Mouse (Mus musculus): ENCODE results near the gene Pnmal2. TPM values are rescaled to one million over a fixed set of nuclear protein-coding genes. Genes with fewer than 3 reads are reported as not detected.

Pnmal2 gene
- polyA plus RNA-seq, 1 experiment: 135 TPM

DNA sequence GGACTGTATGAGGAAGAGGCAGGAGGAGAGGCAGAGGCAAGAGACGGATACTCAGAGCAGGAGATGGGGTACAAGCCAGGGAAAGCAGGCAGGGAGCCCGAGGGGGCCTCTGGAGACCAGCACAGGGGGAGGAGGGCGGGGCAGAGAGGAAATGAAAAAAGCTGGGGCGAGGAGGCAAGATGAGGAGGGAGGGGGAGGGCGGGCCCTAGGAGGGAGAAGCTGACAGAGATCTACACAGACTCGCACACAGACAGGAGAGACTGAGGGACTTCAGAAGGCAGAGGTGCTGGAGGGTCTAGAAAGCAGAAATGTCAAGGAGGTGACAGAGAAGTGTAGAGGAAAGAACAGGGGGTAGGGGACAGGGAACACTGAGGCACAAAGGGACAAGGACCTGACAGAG lies 38.2 kb upstream of the Pnmal2 start, which contains the start of gene Ptgir:
Gene Ptgir (plus strand): TSS at position 210 of the 400 bp plus-strand sequence.
- no peaks in the 10 kb centered on the region for H3K27me3 ChIP-seq (ENCODE audit: control insufficient read depth, insufficient read depth, low read length)
- 0 out of 2 replicates have a peak, but pooled peaks cover 2% of the 10 kb centered on the region for H3K4me1 ChIP-seq (ENCODE audit: control insufficient read depth, insufficient read depth, low read length)
- H3K27ac ChIP-seq (ENCODE audit: insufficient read depth, low read length): no peak within 1 kb of the TSS
- DNase-seq: no peak
- no peak for TF ChIP-seq POLR2A (IDR thresholded peaks at IDR 0.05; ENCODE audit: borderline replicate concordance, insufficient read depth, low read length)
- no peak for TF ChIP-seq CTCF (IDR thresholded peaks at IDR 0.05; ENCODE audit: borderline replicate concordance, insufficient read depth, low read depth, low read length)
- 38% methylated on average over 6 of the region's 6 CpGs for WGBS
- no peak within 1 kb of the TSS for H3K4me3 ChIP-seq (replicated peaks; ENCODE audit: insufficient read depth, low read depth, low read length)

DNA sequence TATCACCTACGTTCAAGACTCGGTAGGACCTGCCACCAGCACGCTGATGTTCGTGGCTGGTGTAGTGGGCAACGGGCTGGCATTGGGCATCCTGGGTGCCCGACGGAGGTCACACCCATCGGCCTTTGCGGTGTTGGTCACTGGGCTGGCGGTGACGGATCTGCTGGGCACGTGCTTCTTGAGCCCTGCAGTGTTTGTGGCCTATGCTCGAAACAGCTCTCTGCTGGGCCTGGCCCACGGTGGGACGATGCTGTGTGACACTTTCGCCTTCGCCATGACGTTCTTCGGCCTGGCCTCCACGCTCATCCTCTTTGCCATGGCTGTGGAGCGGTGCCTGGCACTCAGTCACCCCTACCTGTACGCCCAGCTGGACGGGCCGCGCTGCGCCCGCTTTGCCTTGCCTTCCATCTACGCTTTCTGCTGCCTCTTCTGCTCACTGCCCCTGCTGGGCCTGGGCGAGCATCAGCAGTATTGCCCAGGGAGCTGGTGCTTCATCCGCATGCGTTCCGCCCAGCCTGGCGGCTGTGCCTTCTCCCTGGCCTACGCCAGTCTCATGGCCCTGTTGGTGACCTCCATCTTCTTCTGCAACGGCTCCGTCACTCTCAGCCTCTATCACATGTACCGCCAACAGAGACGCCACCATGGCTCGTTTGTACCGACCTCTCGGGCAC lies 37.5 kb upstream of the Pnmal2 start:
- no peak for DNase-seq
- Histone ChIP-seq H3K4me1 (ENCODE audit: control insufficient read depth, insufficient read depth, low read length) (0 out of 2 replicates have a peak, but pooled peaks cover 2% of the 10 kb centered on the region), H3K27ac (ENCODE audit: insufficient read depth, low read length) (no peak overlapping the region), H3K27me3 (ENCODE audit: control insufficient read depth, insufficient read depth, low read length) (no peaks in the 10 kb centered on the region), H3K4me3 (replicated peaks; ENCODE audit: insufficient read depth, low read depth, low read length) (no peak overlapping the region)
- TF ChIP-seq CTCF (IDR thresholded peaks at IDR 0.05; ENCODE audit: borderline replicate concordance, insufficient read depth, low read depth, low read length): no peak
- TF ChIP-seq POLR2A (IDR thresholded peaks at IDR 0.05; ENCODE audit: borderline replicate concordance, insufficient read depth, low read length): no peak
- 90% methylated on average over 41 of the region's 41 CpGs for WGBS

DNA sequence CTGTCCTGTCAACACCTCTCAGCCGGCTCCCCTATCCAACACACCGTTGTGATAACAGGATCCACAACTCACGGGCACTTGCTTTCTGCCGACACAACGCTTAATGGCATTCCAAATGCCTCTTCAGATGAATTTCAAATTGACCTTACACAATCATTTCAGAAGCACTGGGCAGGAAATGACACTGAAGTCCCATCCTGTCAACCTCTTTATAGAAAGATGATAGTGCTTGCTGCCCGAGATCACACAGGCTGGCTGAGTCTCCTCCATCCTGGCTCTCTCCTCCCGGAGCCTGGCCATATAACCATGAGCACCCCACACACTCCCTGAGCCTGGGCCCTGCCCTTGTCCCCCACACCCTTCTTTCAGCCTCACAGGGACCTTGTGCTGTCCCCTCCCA lies 36.6 kb upstream of the Pnmal2 start:
- WGBS: 85% methylated on average over 7 of the region's 7 CpGs
- H3K27me3 ChIP-seq (ENCODE audit: control insufficient read depth, insufficient read depth, low read length): no peaks in the 10 kb centered on the region
- H3K4me3 ChIP-seq (replicated peaks; ENCODE audit: insufficient read depth, low read depth, low read length): no peak overlapping the region
- 0 out of 2 replicates have a peak, but pooled peaks cover 2% of the 10 kb centered on the region for H3K4me1 ChIP-seq (ENCODE audit: control insufficient read depth, insufficient read depth, low read length)
- H3K27ac ChIP-seq (ENCODE audit: insufficient read depth, low read length): no peak overlapping the region
- DNase-seq: no peak
- TF ChIP-seq CTCF (IDR thresholded peaks at IDR 0.05; ENCODE audit: borderline replicate concordance, insufficient read depth, low read depth, low read length) (no peak), POLR2A (IDR thresholded peaks at IDR 0.05; ENCODE audit: borderline replicate concordance, insufficient read depth, low read length) (no peak)

DNA sequence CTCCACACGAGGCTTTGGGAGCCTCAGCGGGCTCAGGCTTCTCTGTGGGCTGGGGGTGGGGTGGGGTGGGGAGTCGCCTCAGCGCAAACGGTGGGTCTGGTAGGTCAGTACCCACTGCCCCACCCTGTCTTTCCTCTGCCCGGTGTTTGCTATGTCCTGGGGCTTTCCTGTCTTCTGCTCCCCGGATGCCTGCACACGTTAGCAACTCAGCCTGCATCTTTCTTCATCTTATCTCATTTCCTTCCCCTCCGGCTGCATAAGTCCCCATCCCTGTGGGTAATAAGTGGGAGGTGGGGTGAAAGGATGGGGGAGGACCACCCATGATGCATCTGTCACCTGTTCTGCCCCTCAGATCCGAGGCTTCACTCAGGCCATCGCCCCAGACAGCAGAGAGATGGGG lies 36.1 kb upstream of the Pnmal2 start:
- no peak overlapping the region for H3K4me3 ChIP-seq (replicated peaks; ENCODE audit: insufficient read depth, low read depth, low read length)
- H3K27ac ChIP-seq (ENCODE audit: insufficient read depth, low read length): no peak overlapping the region
- 64% methylated on average over 11 of the region's 11 CpGs for WGBS
- H3K4me1 ChIP-seq (ENCODE audit: control insufficient read depth, insufficient read depth, low read length): 0 out of 2 replicates have a peak, but pooled peaks cover 2% of the 10 kb centered on the region
- no peak for DNase-seq
- H3K27me3 ChIP-seq (ENCODE audit: control insufficient read depth, insufficient read depth, low read length): no peaks in the 10 kb centered on the region
- TF ChIP-seq POLR2A (IDR thresholded peaks at IDR 0.05; ENCODE audit: borderline replicate concordance, insufficient read depth, low read length) (no peak), CTCF (IDR thresholded peaks at IDR 0.05; ENCODE audit: borderline replicate concordance, insufficient read depth, low read depth, low read length) (no peak)

DNA sequence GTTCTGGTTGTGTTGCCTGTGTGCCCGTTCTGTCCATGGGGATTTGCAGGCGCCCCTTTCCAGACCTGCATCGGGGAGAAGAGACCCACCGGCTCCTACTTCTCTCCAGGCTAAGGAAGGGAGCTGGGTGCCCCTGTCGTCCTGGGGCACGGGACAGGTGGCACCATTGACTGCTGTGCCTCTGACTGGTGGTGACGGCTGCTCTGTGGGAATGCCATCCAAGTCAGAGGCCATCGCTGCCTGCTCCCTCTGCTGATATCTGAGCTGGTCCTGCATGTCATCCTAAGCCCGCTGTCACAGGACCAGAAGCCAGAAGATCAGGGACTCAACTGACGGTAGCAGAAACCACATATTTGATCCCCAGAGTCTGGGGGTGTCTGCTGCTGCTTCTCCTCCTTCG lies 35.6 kb upstream of the Pnmal2 start:
- 58% methylated on average over 11 of the region's 11 CpGs for WGBS

DNA sequence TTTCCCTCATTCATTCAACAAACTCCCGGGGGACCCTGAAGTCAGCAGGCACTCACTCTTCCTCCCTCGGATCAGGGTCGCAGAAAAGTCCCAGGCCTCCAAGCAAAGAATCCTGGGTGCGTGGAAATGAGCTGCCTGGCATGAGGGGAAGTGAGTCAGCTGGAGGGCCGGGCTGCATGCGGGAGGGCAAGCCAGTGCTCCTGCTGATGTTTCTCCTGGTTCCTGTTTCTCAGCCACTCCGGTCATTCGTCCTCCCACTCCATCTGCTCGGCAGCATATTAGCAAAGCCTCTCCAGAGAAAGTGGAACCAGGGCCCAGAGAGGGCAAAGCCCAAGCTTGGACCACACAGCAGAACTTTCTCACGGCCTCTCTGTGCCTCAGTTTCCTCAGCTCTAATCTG lies 34.6 kb upstream of the Pnmal2 start:
- no peaks in the 10 kb centered on the region for H3K27me3 ChIP-seq (ENCODE audit: control insufficient read depth, insufficient read depth, low read length)
- 0 out of 2 replicates have a peak, but pooled peaks cover 2% of the 10 kb centered on the region for H3K4me1 ChIP-seq (ENCODE audit: control insufficient read depth, insufficient read depth, low read length)
- DNase-seq: no peak
- no peak for TF ChIP-seq CTCF (IDR thresholded peaks at IDR 0.05; ENCODE audit: borderline replicate concordance, insufficient read depth, low read depth, low read length)
- TF ChIP-seq POLR2A (IDR thresholded peaks at IDR 0.05; ENCODE audit: borderline replicate concordance, insufficient read depth, low read length): no peak
- H3K27ac ChIP-seq (ENCODE audit: insufficient read depth, low read length): no peak overlapping the region
- H3K4me3 ChIP-seq (replicated peaks; ENCODE audit: insufficient read depth, low read depth, low read length): no peak overlapping the region
- WGBS: 23% methylated on average over 10 of the region's 10 CpGs

More for the DNA sequence above, 35.6 kb upstream of the Pnmal2 start:
- Histone ChIP-seq H3K27ac (ENCODE audit: insufficient read depth, low read length) (no peak overlapping the region), H3K4me3 (replicated peaks; ENCODE audit: insufficient read depth, low read depth, low read length) (no peak overlapping the region), H3K4me1 (ENCODE audit: control insufficient read depth, insufficient read depth, low read length) (0 out of 2 replicates have a peak, but pooled peaks cover 2% of the 10 kb centered on the region), H3K27me3 (ENCODE audit: control insufficient read depth, insufficient read depth, low read length) (no peaks in the 10 kb centered on the region)
- no peak for DNase-seq
- no peak for TF ChIP-seq POLR2A (IDR thresholded peaks at IDR 0.05; ENCODE audit: borderline replicate concordance, insufficient read depth, low read length)
- no peak for TF ChIP-seq CTCF (IDR thresholded peaks at IDR 0.05; ENCODE audit: borderline replicate concordance, insufficient read depth, low read depth, low read length)

DNA sequence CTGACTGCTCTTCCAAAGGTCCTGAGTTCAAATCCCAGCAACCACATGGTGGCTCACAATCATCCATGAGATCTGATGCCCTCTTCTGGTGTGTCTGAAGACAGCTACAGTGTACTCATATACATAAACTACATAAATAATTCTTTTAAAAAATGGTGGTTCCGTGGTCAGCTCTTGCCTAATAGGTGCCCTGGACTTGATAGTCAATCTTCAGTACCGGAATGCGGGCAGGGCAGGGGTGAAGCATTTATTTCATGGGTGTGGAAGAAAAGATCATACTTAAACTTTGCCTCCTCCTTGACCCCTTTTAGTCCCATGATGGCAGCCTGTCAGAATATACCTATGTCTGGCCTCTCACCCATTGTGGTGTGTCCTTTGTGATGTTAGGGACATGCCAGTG lies 32.6 kb upstream of the Pnmal2 start:
- no peak overlapping the region for H3K4me3 ChIP-seq (replicated peaks; ENCODE audit: insufficient read depth, low read depth, low read length)
- no peak overlapping the region for H3K27ac ChIP-seq (ENCODE audit: insufficient read depth, low read length)
- no peak for DNase-seq
- TF ChIP-seq CTCF (IDR thresholded peaks at IDR 0.05; ENCODE audit: borderline replicate concordance, insufficient read depth, low read depth, low read length): no peak
- TF ChIP-seq POLR2A (IDR thresholded peaks at IDR 0.05; ENCODE audit: borderline replicate concordance, insufficient read depth, low read length): no peak
- 95% methylated on average over 3 of the region's 3 CpGs for WGBS
- H3K4me1 ChIP-seq (ENCODE audit: control insufficient read depth, insufficient read depth, low read length): peaks cover 17% of the 10 kb centered on the region
- no peaks in the 10 kb centered on the region for H3K27me3 ChIP-seq (ENCODE audit: control insufficient read depth, insufficient read depth, low read length)

DNA sequence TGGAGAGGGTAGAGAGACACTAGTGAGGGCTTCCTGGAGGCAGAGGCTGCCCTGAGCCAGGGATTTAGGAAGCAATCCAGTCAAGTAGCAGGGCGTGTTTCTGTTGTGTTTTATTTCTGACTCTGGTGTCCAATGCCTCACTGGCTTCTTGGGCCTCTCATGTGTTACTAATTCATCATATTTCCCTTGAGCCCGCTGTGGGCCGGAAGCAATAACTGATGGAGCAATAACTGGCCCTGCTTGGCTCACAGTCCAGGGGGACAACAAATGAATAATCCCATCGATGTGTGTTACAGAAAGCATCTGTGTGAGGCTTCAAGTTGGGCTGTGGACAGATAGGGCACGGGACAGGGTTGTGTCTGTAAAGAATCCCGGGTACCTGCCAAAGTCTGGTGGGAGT lies 32.1 kb upstream of the Pnmal2 start:
- TF ChIP-seq POLR2A (IDR thresholded peaks at IDR 0.05; ENCODE audit: borderline replicate concordance, insufficient read depth, low read length) (no peak), CTCF (IDR thresholded peaks at IDR 0.05; ENCODE audit: borderline replicate concordance, insufficient read depth, low read depth, low read length) (no peak)
- Histone ChIP-seq H3K27ac (ENCODE audit: insufficient read depth, low read length) (no peak overlapping the region), H3K4me1 (ENCODE audit: control insufficient read depth, insufficient read depth, low read length) (peaks cover 21% of the 10 kb centered on the region), H3K27me3 (ENCODE audit: control insufficient read depth, insufficient read depth, low read length) (no peaks in the 10 kb centered on the region), H3K4me3 (replicated peaks; ENCODE audit: insufficient read depth, low read depth, low read length) (no peak overlapping the region)
- 63% methylated on average over 6 of the region's 6 CpGs for WGBS
- DNase-seq: no peak
